Mouse (Mus musculus) E14TG2a.4 (cell line): ENCODE results near the gene Tpmt.

Experiments used
- H3K27me3 ChIP-seq: 2 replicates; pipeline ENCODE4 v1.6.1; 2014; ENCODE audit warnings: low read length, control low read depth; ENCODE audit not compliant: insufficient read depth
- H3K36me3 ChIP-seq: 2 replicates; pipeline ENCODE4 v1.6.1; 2014; ENCODE audit warnings: low read length, control low read depth; ENCODE audit not compliant: insufficient read depth
- H3K4me1 ChIP-seq: replicated peaks from 2 replicates; pipeline ENCODE4 v1.6.1; 2014; ENCODE audit warnings: low read depth, low read length, control low read depth
- H3K4me3 ChIP-seq: replicated peaks from 2 replicates; pipeline ENCODE4 v1.5.1; 2014; ENCODE audit warnings: mild to moderate bottlenecking, low read length
- H3K9me3 ChIP-seq: 2 replicates; pipeline ENCODE4 v1.6.1; 2014; ENCODE audit warnings: low read length, control low read depth
- CTCF ChIP-seq: conservative IDR thresholded peaks from 2 replicates; pipeline ENCODE4 v1.5.1; 2014; ENCODE audit warnings: low read length
- NANOG ChIP-seq: IDR thresholded peaks from 2 replicates; pipeline ENCODE4 v1.6.1; 2014; ENCODE audit warnings: borderline replicate concordance, low read length, mixed read lengths
- POU5F1 ChIP-seq: IDR thresholded peaks from 2 replicates; pipeline ENCODE4 v1.6.1; 2014; ENCODE audit warnings: low read length, borderline replicate concordance

Gene Tpmt

GRCm38 (mm10) chr13:47070329-47071080 lies 26.0 kb upstream of the Tpmt start:
- TF ChIP-seq NANOG (no peak), CTCF (no peak), POU5F1 (no peak)
- no peaks in the 10 kb centered on the region for H3K27me3 ChIP-seq
- peaks cover 5% of the 10 kb centered on the region; the same call in 1 of the 2 replicates for H3K4me1 ChIP-seq
- no peak overlapping the region for H3K4me3 ChIP-seq
- no peaks in the 10 kb centered on the region for H3K9me3 ChIP-seq
- H3K36me3 ChIP-seq = peaks cover 84% of the 10 kb centered on the region

DNA sequence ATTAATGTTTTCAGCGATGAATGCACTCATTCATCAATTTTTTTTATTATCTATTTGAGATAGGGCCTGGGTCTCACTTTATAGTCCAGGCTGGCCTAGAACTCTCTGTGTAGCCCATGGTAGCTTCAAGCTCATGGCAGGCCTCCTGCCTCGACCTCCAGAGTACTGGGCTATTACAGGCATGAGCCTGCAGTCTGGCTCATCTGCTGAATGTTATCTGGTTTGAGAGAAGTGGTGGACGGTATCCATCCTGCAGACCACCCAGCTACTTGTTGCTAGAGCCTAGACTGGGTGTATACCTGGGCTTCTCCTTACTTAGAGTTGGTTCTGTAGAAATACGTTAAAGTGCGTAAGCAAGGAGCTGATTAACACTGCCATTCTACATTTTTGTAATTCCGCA lies 22.5 kb upstream of the Tpmt start:
- TF ChIP-seq CTCF = no peak
- no peak for TF ChIP-seq NANOG
- TF ChIP-seq POU5F1 = no peak
- no peaks in the 10 kb centered on the region for H3K27me3 ChIP-seq
- H3K9me3 ChIP-seq = no peaks in the 10 kb centered on the region
- peaks cover 80% of the 10 kb centered on the region for H3K36me3 ChIP-seq
- H3K4me1 ChIP-seq = peaks cover 5% of the 10 kb centered on the region; the same call in 1 of the 2 replicates
- H3K4me3 ChIP-seq = no peak overlapping the region

DNA sequence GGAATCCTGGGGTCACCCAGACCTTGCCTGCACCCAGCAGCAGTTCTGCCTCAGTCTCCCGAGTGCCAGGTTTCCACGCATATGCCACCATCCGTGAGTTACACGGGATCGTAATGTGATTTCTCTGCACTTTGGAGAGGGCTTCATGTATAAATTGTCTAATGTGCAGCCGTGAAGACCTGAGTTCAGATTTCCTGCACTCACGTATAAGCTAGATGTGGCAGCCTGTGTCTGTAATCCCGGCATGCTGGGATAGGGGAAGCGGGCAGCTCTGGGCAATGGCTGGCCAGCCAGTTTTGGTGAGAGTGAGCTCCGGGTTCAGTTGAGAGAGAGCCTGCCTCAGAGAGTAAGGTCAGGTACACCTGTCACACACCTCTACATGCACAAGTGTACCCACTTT lies 22.0 kb upstream of the Tpmt start:
- no peak overlapping the region for H3K4me3 ChIP-seq
- TF ChIP-seq CTCF (no peak), POU5F1 (no peak), NANOG (no peak)
- peaks cover 80% of the 10 kb centered on the region for H3K36me3 ChIP-seq
- peaks cover under 1% of the 10 kb centered on the region; the same call in 1 of the 2 replicates for H3K4me1 ChIP-seq
- no peaks in the 10 kb centered on the region for H3K9me3 ChIP-seq
- no peaks in the 10 kb centered on the region for H3K27me3 ChIP-seq

- peaks cover 86% of the 10 kb centered on the region for H3K36me3 ChIP-seq
- H3K4me1 ChIP-seq = no peaks in the 10 kb centered on the region
- no peak overlapping the region for H3K4me3 ChIP-seq
- TF ChIP-seq NANOG (no peak), CTCF (no peak)
- H3K9me3 ChIP-seq = no peaks in the 10 kb centered on the region
- H3K27me3 ChIP-seq = no peaks in the 10 kb centered on the region
Measured at GRCm38 (mm10) chr13:47063985-47064760, 19.6 kb upstream of the Tpmt start.

GRCm38 (mm10) chr13:47062756-47063155 lies 18.2 kb upstream of the Tpmt start:
- Histone ChIP-seq H3K27me3 (no peaks in the 10 kb centered on the region), H3K4me3 (no peak overlapping the region), H3K4me1 (no peaks in the 10 kb centered on the region), H3K36me3 (peaks cover 83% of the 10 kb centered on the region), H3K9me3 (no peaks in the 10 kb centered on the region)
- no peak for TF ChIP-seq NANOG
- TF ChIP-seq POU5F1 = no peak
- no peak for TF ChIP-seq CTCF

DNA sequence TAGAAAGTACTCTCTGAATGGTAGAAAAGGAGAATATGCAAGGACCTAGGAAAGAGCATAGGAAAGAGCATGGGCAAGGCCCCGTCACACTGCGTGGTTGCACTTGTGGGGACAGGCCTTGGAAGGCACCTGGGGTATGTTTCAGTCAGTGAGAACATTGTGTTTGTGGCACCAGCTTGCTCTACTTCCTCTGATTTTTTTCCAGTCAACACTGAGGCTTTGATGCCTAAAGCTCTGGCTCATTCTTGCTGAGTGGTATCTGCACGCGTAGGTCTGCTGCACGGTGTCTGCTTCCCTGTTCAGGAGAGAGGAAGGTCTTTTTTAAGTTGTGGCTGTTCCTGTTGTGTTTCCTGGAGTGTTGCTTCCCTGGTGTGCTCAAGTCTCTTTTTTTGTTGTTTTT lies 12.2 kb upstream of the Tpmt start:
- peaks cover 11% of the 10 kb centered on the region for H3K4me1 ChIP-seq
- H3K4me3 ChIP-seq = no peak overlapping the region
- TF ChIP-seq NANOG (no peak), POU5F1 (no peak), CTCF (no peak)
- H3K9me3 ChIP-seq = no peaks in the 10 kb centered on the region
- no peaks in the 10 kb centered on the region for H3K27me3 ChIP-seq
- H3K36me3 ChIP-seq = peaks cover 70% of the 10 kb centered on the region

DNA sequence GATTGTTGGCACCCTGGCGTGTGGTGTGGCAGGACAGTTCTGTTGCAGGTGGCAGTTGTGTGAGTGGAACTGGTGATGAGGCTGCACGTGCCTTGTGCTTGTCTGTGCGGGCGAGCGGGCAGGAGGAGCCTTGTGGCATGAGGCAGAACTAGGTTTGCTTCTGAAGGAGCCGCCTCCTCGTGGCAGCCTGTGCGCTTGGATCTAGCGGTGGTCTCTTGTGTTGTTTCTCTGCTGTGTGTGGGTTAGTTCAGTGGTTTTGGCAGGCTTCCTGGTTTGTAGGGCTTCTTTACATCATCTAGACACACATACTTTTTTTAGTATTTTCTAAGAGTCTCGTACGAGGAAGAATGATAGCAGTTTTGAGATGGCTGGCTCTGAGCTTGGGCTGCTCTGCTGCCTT lies 11.6 kb upstream of the Tpmt start:
- Histone ChIP-seq H3K27me3 (no peaks in the 10 kb centered on the region), H3K4me1 (peaks cover 16% of the 10 kb centered on the region), H3K36me3 (peaks cover 71% of the 10 kb centered on the region), H3K9me3 (no peaks in the 10 kb centered on the region), H3K4me3 (peak overlapping the region; percentile 37; the same call in 1 of the 2 replicates)
- TF ChIP-seq POU5F1 (no peak), CTCF (no peak), NANOG (no peak)

DNA sequence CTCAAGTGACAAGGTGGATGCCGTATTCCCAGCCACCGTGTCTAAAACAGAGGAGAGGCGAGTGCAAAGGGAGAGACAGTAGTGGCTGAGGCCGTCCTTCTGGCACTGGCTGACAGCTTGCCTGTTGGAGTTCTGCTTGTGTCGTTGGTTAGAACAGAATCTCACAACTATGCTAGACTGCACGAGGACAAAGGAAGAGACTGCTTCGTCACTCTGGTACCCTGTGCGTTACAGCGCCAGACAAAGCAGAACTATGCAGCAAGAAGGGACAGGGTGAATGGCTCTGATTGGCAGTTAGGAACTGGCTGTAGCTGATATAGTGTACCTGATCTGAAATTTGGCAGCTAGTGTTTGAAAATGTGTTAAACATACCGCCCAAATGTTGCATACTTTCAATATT lies 9.4 kb upstream of the Tpmt start:
- Histone ChIP-seq H3K4me3 (no peak overlapping the region), H3K9me3 (no peaks in the 10 kb centered on the region), H3K27me3 (no peaks in the 10 kb centered on the region), H3K36me3 (peaks cover 56% of the 10 kb centered on the region), H3K4me1 (peaks cover 23% of the 10 kb centered on the region)
- TF ChIP-seq POU5F1 = no peak
- TF ChIP-seq NANOG = no peak
- TF ChIP-seq CTCF = no peak
